Mouse (Mus musculus): ENCODE measurements at regions not wholly inside any gene's neighbourhood (a gene's known extent, or its start where the extent isn't known, plus 50 kb on each side); places are given as distances from the start of the nearest gene placed in this dataset.
"Not testable (repeated sequence)": the region's sequence is repeated elsewhere in the genome, so short reads cannot be mapped to it uniquely, and the experiment has no call there.

DNA sequence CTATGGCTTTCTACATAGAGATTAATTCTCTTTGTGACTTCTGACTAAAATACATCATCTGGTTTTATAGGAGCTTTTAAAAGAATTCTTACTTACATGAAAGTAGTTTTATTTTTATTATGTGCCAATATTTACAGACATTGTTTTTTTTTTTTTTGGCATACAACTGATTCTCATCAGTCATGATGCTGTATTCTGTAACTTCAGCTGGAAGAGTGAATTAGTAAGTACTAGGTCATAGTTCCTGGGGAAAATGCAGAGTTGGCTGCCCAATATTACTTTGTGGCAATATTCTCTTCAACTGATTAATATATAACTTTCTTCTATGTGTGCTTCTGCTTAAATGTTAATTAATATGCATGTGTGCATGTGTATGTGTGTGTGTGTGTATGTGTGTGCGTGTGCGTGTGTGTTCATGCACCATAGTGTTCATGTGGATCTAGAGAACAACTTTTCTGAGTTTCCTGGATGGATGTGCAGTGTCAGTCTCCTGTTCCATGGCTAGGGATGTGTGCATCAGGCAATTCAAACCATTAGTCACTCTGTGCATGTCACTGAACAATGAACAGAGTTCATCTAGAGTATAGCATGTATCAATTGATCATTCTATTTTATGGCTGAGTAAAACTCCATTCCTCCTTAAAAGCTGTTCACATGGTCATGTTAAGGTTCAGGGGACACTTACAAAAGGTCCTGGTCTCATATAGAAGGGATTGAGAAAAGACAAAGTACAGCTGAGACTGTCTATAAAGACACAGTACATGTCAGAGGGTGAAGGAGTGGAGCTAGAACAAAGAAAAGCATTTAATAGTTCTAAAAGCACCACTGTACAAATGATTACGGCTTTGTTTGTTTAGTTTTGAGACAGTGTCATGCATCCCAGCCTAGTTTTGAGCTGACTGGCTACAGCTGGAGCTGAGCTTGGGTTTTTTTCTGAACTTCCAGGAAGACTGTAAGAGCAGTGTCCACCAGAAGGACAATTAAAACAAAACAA lies 431.8 kb downstream of the Lmo7 start:
- Histone ChIP-seq H3K9me3 (ENCODE audit: control insufficient read depth, low read length) (0 out of 2 replicates have a peak, but pooled peaks cover 4% of the 10 kb centered on the region), H3K4me1 (ENCODE audit: control insufficient read depth, insufficient read depth, low read length) (no peaks in the 10 kb centered on the region), H3K9ac (ENCODE audit: low read depth, low read length) (no peak overlapping the region), H3K27ac (ENCODE audit: low read length) (no peak overlapping the region), H3K27me3 (replicated peaks; ENCODE audit: control insufficient read depth, insufficient read depth, low read length) (no peaks in the 10 kb centered on the region), H3K4me2 (ENCODE audit: low read depth, low read length) (no peak overlapping the region), H3K36me3 (ENCODE audit: control insufficient read depth, insufficient read depth, low read length) (no peaks in the 10 kb centered on the region), H3K4me3 (ENCODE audit: low read length) (no peak overlapping the region)
- WGBS = 75% methylated on average over 3 of the region's 3 CpGs
- ATAC-seq = peak; percentile 23; the same call in 1 of the 2 replicates

DNA sequence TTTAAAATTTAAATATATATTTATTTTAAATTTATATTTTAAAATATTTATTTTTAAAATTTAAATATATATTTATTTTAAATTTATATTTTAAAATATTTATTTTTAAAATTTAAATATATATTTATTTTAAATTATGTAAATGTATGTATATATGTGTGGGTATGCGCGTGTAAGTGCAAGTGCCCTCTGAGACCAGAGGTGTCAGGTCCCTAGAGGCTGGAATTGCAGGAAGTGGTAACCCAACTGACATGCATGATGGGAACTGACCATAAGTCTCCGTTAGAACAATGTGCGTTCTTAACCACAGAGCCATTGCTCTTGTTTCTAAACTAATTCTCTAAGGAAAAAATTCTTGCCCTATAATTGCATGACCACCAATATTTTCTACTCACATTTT lies 420.7 kb downstream of the Lmo7 start:
- not testable (repeated sequence) for H3K4me3 ChIP-seq (ENCODE audit: low read length); H3K4me2 ChIP-seq (ENCODE audit: low read depth, low read length); H3K9me3 ChIP-seq (ENCODE audit: control insufficient read depth, low read length); H3K36me3 ChIP-seq (ENCODE audit: control insufficient read depth, insufficient read depth, low read length); H3K27me3 ChIP-seq (replicated peaks; ENCODE audit: control insufficient read depth, insufficient read depth, low read length); H3K27ac ChIP-seq (ENCODE audit: low read length); H3K9ac ChIP-seq (ENCODE audit: low read depth, low read length); ATAC-seq; H3K4me1 ChIP-seq (ENCODE audit: control insufficient read depth, insufficient read depth, low read length)
- WGBS = 95% methylated on average over 4 of the region's 4 CpGs

DNA sequence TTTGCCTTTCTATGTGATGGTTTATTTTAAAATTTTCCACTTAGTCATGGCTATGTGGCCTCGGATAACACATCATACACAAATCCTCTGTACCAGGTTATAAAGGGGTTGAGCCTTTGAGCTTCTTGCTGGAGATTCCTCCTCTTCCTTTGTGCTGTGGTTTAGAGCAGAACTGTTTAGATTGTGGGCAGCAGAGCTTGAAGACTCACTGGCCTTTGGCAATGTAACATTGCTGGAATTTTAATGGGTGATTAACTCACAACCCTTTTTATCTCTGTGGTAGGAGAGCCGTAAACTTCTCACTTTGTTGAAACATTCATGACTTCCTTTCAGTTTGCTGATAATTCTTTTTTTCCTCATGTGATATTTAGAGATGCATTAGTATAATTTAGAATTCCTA lies 413.0 kb downstream of the Lmo7 start:
- Histone ChIP-seq H3K27ac (ENCODE audit: low read length) (no peak overlapping the region), H3K4me1 (ENCODE audit: control insufficient read depth, insufficient read depth, low read length) (no peaks in the 10 kb centered on the region), H3K9me3 (ENCODE audit: control insufficient read depth, low read length) (no peaks in the 10 kb centered on the region), H3K27me3 (replicated peaks; ENCODE audit: control insufficient read depth, insufficient read depth, low read length) (no peaks in the 10 kb centered on the region), H3K36me3 (ENCODE audit: control insufficient read depth, insufficient read depth, low read length) (no peaks in the 10 kb centered on the region), H3K4me2 (ENCODE audit: low read depth, low read length) (no peak overlapping the region), H3K9ac (ENCODE audit: low read depth, low read length) (no peak overlapping the region), H3K4me3 (ENCODE audit: low read length) (no peak overlapping the region)
- WGBS = 26% methylated on average over 2 of the region's 2 CpGs
- no peak for ATAC-seq

DNA sequence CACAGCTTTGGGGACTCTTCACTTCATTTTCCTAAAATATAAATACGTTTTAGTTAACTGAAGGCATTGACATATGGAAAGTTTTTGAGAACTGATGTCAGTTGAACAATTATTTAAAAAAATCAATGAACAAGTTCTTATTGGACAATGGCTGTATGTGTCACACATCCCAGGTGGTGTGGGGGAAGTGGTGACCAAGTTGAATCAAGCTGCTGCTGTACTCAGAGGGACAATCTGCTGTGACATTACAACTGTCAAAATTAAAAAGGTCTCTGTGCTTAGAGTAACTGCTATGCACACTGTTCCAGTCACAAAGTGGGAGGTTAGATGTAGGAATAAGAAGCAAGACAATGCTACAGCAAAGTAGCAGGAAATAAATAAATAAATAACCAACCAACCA lies 409.2 kb downstream of the Lmo7 start:
- Histone ChIP-seq H3K27ac (ENCODE audit: low read length) (no peak overlapping the region), H3K36me3 (ENCODE audit: control insufficient read depth, insufficient read depth, low read length) (no peaks in the 10 kb centered on the region), H3K4me3 (ENCODE audit: low read length) (no peak overlapping the region), H3K27me3 (replicated peaks; ENCODE audit: control insufficient read depth, insufficient read depth, low read length) (no peaks in the 10 kb centered on the region), H3K4me1 (ENCODE audit: control insufficient read depth, insufficient read depth, low read length) (no peaks in the 10 kb centered on the region), H3K4me2 (ENCODE audit: low read depth, low read length) (no peak overlapping the region), H3K9me3 (ENCODE audit: control insufficient read depth, low read length) (no peaks in the 10 kb centered on the region), H3K9ac (ENCODE audit: low read depth, low read length) (no peak overlapping the region)
- no peak for ATAC-seq
- 78% methylated on average over 1 of the region's 1 CpGs for WGBS

DNA sequence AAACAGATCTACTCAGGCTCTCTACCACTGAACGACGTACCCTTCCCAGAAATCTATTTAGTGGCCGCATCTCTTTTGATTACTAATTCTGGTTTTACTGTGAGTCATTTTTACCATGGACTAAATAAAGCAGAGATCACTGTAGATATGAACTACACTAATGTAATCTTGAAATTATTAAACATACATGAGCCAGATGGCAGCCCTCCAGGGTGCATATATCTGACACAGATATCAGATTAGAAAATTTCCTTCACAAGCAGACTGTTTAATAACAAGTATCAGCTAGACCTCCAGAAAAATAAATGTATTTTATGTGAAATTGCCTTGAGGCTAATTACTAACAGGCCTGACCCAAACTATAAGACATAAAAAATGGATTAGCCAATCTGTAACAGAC lies 388.4 kb downstream of the Lmo7 start:
- ATAC-seq = no peak
- Histone ChIP-seq H3K9me3 (ENCODE audit: control insufficient read depth, low read length) (no peaks in the 10 kb centered on the region), H3K27ac (ENCODE audit: low read length) (no peak overlapping the region), H3K4me3 (ENCODE audit: low read length) (no peak overlapping the region), H3K9ac (ENCODE audit: low read depth, low read length) (no peak overlapping the region), H3K4me1 (ENCODE audit: control insufficient read depth, insufficient read depth, low read length) (no peaks in the 10 kb centered on the region), H3K27me3 (replicated peaks; ENCODE audit: control insufficient read depth, insufficient read depth, low read length) (no peaks in the 10 kb centered on the region), H3K4me2 (ENCODE audit: low read depth, low read length) (no peak overlapping the region), H3K36me3 (ENCODE audit: control insufficient read depth, insufficient read depth, low read length) (no peaks in the 10 kb centered on the region)
- WGBS = 75% methylated on average over 3 of the region's 3 CpGs

DNA sequence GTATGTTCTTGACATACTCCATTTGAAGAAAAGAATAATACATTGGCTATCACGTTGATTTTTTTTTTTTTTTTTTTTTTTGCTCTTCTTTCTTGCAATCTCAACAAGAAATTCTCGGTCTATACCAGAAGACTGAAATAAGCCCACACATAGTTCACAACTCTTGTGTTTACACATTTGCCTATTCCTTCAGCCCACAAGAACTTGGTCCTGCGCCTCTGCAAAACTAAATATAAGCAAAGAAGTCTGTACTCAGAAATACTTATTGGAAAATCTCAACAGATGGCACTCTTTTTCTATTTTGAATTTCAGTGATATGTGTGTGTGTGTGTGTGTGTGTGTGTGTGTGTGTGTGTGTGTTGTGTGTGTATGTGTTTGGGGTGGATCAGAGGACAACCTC lies 376.4 kb downstream of the Lmo7 start:
- ATAC-seq = no peak
- no peaks in the 10 kb centered on the region for H3K4me1 ChIP-seq (ENCODE audit: control insufficient read depth, insufficient read depth, low read length)
- no peaks in the 10 kb centered on the region for H3K36me3 ChIP-seq (ENCODE audit: control insufficient read depth, insufficient read depth, low read length)
- H3K9me3 ChIP-seq (ENCODE audit: control insufficient read depth, low read length) = no peaks in the 10 kb centered on the region
- H3K27me3 ChIP-seq (replicated peaks; ENCODE audit: control insufficient read depth, insufficient read depth, low read length) = no peaks in the 10 kb centered on the region
- WGBS = 68% methylated on average over 3 of the region's 3 CpGs
- no peak overlapping the region for H3K4me3 ChIP-seq (ENCODE audit: low read length)
- H3K27ac ChIP-seq (ENCODE audit: low read length) = no peak overlapping the region
- H3K4me2 ChIP-seq (ENCODE audit: low read depth, low read length) = no peak overlapping the region
- no peak overlapping the region for H3K9ac ChIP-seq (ENCODE audit: low read depth, low read length)

DNA sequence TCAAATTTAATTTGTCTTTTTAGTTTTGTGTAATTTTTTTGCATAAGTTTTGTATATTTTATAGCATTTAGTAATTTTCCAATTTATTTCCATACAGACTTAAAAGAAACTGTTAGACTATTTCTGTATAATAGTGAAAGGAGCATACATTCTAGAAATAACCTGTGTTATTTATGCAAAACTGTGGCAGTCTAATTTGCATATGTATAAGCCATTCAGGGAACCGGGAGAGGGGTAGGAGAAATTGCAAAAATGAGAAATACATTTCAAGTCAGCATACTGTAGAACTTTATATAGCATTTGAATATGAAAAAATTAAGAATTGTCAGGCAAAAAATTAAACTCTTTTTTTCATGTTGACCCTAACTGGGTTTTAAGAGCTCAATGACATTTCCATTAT lies 364.3 kb downstream of the Lmo7 start:
- Histone ChIP-seq H3K27me3 (replicated peaks; ENCODE audit: control insufficient read depth, insufficient read depth, low read length) (no peaks in the 10 kb centered on the region), H3K27ac (ENCODE audit: low read length) (no peak overlapping the region), H3K4me3 (ENCODE audit: low read length) (no peak overlapping the region), H3K4me2 (ENCODE audit: low read depth, low read length) (no peak overlapping the region), H3K9ac (ENCODE audit: low read depth, low read length) (no peak overlapping the region), H3K4me1 (ENCODE audit: control insufficient read depth, insufficient read depth, low read length) (no peaks in the 10 kb centered on the region), H3K36me3 (ENCODE audit: control insufficient read depth, insufficient read depth, low read length) (no peaks in the 10 kb centered on the region), H3K9me3 (ENCODE audit: control insufficient read depth, low read length) (no peaks in the 10 kb centered on the region)
- 75% methylated on average over 1 of the region's 1 CpGs for WGBS
- ATAC-seq = no peak

DNA sequence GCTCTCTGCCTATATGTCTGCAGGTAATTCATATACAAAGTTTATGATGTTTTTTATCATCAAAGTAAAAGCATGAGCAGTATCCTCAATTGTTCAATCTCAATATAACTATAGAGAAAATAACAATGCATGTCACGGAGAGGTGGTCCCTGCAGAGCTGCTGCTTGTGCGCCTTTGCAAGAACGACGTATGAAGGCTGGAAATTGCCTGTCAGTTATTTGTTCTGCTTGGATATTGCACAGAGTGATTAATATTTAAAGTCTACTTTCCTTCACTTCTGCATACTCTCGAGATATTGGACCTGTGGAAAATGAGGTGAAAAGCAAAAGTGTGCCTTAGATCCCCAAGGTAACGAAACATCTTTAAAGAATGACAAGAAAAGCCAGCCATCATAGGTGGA lies 362.8 kb downstream of the Lmo7 start:
- no peak overlapping the region for H3K9ac ChIP-seq (ENCODE audit: low read depth, low read length)
- no peaks in the 10 kb centered on the region for H3K36me3 ChIP-seq (ENCODE audit: control insufficient read depth, insufficient read depth, low read length)
- ATAC-seq = no peak
- no peaks in the 10 kb centered on the region for H3K27me3 ChIP-seq (replicated peaks; ENCODE audit: control insufficient read depth, insufficient read depth, low read length)
- H3K4me1 ChIP-seq (ENCODE audit: control insufficient read depth, insufficient read depth, low read length) = no peaks in the 10 kb centered on the region
- no peak overlapping the region for H3K27ac ChIP-seq (ENCODE audit: low read length)
- no peak overlapping the region for H3K4me2 ChIP-seq (ENCODE audit: low read depth, low read length)
- no peaks in the 10 kb centered on the region for H3K9me3 ChIP-seq (ENCODE audit: control insufficient read depth, low read length)
- 79% methylated on average over 6 of the region's 6 CpGs for WGBS
- H3K4me3 ChIP-seq (ENCODE audit: low read length) = no peak overlapping the region

DNA sequence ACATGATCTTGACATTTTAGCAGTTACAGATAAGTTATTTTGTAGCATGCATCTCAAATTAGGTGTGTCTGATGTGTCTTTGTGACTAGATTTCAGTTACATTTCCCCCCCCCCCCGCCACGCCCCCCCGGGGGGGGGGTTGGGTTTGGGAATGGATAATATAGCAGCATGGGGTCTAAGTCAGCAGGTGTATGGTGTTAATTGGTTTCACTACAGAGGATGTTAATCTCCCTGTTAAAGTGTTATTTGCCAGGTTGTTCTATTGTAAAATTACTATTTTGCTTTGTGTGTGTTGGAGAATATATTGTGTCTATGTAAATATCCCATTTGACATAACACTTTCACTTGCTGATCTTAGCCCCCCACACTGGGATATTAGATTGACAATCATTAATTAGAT lies 319.2 kb downstream of the Lmo7 start:
- ATAC-seq = no peak
- no peaks in the 10 kb centered on the region for H3K4me1 ChIP-seq (ENCODE audit: control insufficient read depth, insufficient read depth, low read length)
- WGBS = 28% methylated on average over 3 of the region's 3 CpGs
- H3K36me3 ChIP-seq (ENCODE audit: control insufficient read depth, insufficient read depth, low read length) = no peaks in the 10 kb centered on the region
- no peaks in the 10 kb centered on the region for H3K9me3 ChIP-seq (ENCODE audit: control insufficient read depth, low read length)
- no peak overlapping the region for H3K4me3 ChIP-seq (ENCODE audit: low read length)
- no peak overlapping the region for H3K27ac ChIP-seq (ENCODE audit: low read length)
- no peak overlapping the region for H3K4me2 ChIP-seq (ENCODE audit: low read depth, low read length)
- H3K27me3 ChIP-seq (replicated peaks; ENCODE audit: control insufficient read depth, insufficient read depth, low read length) = no peaks in the 10 kb centered on the region
- H3K9ac ChIP-seq (ENCODE audit: low read depth, low read length) = no peak overlapping the region

DNA sequence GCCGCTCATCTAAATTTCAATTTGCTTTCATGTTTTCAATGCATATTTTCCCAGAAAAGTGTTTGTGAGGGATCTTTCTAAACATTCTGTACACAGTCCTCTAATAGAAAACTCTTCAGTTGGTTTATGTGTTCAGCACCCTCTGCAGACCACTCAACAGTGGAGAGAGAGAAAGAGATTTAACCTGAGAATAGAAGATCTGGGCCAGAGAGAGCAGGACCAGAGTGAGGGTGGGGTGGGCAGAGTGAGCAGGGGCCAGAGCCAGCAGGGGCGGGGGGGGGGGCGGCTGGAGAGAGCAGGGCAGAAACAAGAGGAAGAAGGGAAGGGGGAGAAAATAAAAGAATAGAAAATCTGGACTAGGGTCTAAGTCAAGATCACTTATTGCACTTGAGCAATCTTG lies 318.7 kb downstream of the Lmo7 start:
- 66% methylated on average over 2 of the region's 3 CpGs for WGBS

More for the DNA sequence above, 318.7 kb downstream of the Lmo7 start:
- H3K9me3 ChIP-seq (ENCODE audit: control insufficient read depth, low read length) = no peaks in the 10 kb centered on the region
- H3K4me3 ChIP-seq (ENCODE audit: low read length) = no peak overlapping the region
- H3K36me3 ChIP-seq (ENCODE audit: control insufficient read depth, insufficient read depth, low read length) = no peaks in the 10 kb centered on the region
- H3K9ac ChIP-seq (ENCODE audit: low read depth, low read length) = no peak overlapping the region
- no peaks in the 10 kb centered on the region for H3K4me1 ChIP-seq (ENCODE audit: control insufficient read depth, insufficient read depth, low read length)
- H3K27ac ChIP-seq (ENCODE audit: low read length) = no peak overlapping the region
- no peaks in the 10 kb centered on the region for H3K27me3 ChIP-seq (replicated peaks; ENCODE audit: control insufficient read depth, insufficient read depth, low read length)
- ATAC-seq = no peak
- H3K4me2 ChIP-seq (ENCODE audit: low read depth, low read length) = no peak overlapping the region
